Mouse (Mus musculus): Measurements from ENCODE around the gene Hist1h3g. TPM values are rescaled to one million over a fixed set of nuclear protein-coding genes. Genes with fewer than 3 reads are reported as not detected.
"Not testable (repeated sequence)": the region's sequence is repeated elsewhere in the genome, so short reads cannot be mapped to it uniquely, and the experiment has no call there.

Hist1h3g gene
- polyA plus RNA-seq, 1 experiment from 2014 or later = 5.4 TPM

DNA sequence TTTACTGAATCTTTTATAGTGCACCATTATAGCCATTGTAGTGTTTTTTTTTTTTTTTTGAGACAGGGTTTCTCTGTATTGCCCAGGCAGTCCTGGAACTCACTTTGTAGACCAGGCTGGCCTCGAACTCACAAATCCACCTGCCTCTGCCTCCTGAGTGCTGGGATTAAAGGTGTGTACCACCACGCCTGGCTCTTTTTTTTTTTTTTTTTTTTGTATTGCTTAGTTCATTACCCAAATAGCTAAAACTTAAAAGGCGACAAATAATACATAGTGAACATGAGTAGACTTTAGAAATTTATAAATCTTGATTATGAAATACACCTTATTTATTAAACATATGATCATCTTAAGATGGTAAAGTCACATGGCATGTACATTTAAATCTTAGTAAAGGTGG, 6.3 kb downstream of the Hist1h3g start:
- peaks cover 10% of the 10 kb centered on the region for H3K4me1 ChIP-seq
- no peak overlapping the region for H3K4me3 ChIP-seq
- H3K4me2 ChIP-seq = no peak overlapping the region
- 68% methylated on average over 3 of the region's 3 CpGs for WGBS
- H3K27ac ChIP-seq = no peak overlapping the region
- no peak for ATAC-seq (ENCODE audit: insufficient number of reproducible peaks, low FRiP score, low TSS enrichment, low read depth)
- H3K9me3 ChIP-seq = no peaks in the 10 kb centered on the region
- no peaks in the 10 kb centered on the region for H3K36me3 ChIP-seq
- H3K9ac ChIP-seq = no peak overlapping the region
- no peaks in the 10 kb centered on the region for H3K27me3 ChIP-seq

GRCm38 (mm10) chr13:23542225-23542980, 7.2 kb downstream of the Hist1h3g start:
- peak overlapping the region; percentile 56 for H3K4me2 ChIP-seq
- H3K36me3 ChIP-seq; H3K27me3 ChIP-seq; ATAC-seq (ENCODE audit: insufficient number of reproducible peaks, low FRiP score, low TSS enrichment, low read depth); H3K4me1 ChIP-seq; H3K9me3 ChIP-seq: not testable (repeated sequence)
- peak overlapping the region; percentile 87 for H3K27ac ChIP-seq
- WGBS = 12% methylated on average over 3 of the region's 3 CpGs
- peak overlapping the region; percentile 44 for H3K4me3 ChIP-seq
- peak overlapping the region; percentile 31 for H3K9ac ChIP-seq

GRCm38 (mm10) chr13:23542999-23543607, 7.9 kb downstream of the Hist1h3g start, which contains the start of gene Hist1h2bh:
Gene Hist1h2bh (minus strand): TSS chr13:23543392.
- not testable (repeated sequence) for H3K36me3 ChIP-seq, H3K4me1 ChIP-seq, H3K9me3 ChIP-seq, H3K27me3 ChIP-seq
- Histone ChIP-seq H3K4me2 (peak within 1 kb of the TSS; percentile 57), H3K4me3 (peak within 1 kb of the TSS; percentile 51), H3K9ac (peak within 1 kb of the TSS; percentile 37), H3K27ac (peak within 1 kb of the TSS; percentile 92)
- peak; percentile 95 for ATAC-seq (ENCODE audit: insufficient number of reproducible peaks, low FRiP score, low TSS enrichment, low read depth)
- WGBS = under 1% methylated on average over 39 of the region's 42 CpGs

DNA sequence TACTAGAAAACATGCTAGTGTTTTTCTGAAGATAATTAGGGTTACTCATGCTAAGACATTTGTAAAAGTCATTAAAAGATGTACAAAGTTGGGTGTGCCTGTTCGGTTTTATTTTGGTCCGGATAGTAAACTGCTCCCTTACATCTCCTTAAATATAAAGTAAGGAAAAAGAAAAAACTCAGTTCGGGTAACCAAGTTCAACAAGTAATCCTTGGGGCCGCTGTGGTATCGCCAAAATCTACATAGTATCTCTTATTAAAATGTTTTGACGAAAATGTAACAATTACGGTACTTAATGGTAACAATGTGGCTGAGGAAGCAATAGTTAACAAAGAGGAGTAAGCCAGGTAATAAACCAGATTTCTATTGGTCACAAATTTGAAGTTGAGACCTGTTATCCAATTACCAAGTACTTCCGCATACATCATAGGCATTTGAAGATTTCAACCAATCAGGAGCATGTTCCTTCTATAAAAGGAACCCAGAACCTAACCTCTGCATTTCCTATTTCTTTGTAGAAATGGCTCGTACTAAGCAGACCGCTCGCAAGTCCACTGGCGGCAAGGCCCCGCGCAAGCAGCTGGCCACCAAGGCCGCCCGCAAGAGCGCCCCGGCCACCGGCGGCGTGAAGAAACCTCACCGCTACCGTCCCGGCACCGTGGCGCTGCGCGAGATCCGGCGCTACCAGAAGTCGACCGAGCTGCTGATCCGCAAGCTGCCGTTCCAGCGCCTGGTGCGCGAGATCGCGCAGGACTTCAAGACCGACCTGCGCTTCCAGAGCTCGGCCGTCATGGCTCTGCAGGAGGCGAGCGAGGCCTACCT, 9.0 kb downstream of the Hist1h3g start, which contains the start of gene Hist1h3f:
Gene Hist1h3f, plus strand, starts transcription at position 88 of the 822 bp plus-strand sequence.
- peak; percentile 89 for ATAC-seq (ENCODE audit: insufficient number of reproducible peaks, low FRiP score, low TSS enrichment, low read depth)
- H3K4me2 ChIP-seq = peak within 1 kb of the TSS; percentile 57
- no peaks in the 10 kb centered on the region for H3K9me3 ChIP-seq
- H3K4me3 ChIP-seq = peak within 1 kb of the TSS; percentile 51
- peaks cover 4% of the 10 kb centered on the region; the same call in 1 of the 2 replicates for H3K4me1 ChIP-seq
- H3K27me3 ChIP-seq = no peaks in the 10 kb centered on the region
- peak within 1 kb of the TSS; percentile 92 for H3K27ac ChIP-seq
- under 1% methylated on average over 36 of the region's 45 CpGs for whole genome bisulfite sequencing
- no peaks in the 10 kb centered on the region for H3K36me3 ChIP-seq
- peak within 1 kb of the TSS; percentile 37 for H3K9ac ChIP-seq

- not testable (repeated sequence) for H3K9me3 ChIP-seq; H3K4me1 ChIP-seq; H3K27me3 ChIP-seq; H3K36me3 ChIP-seq; H3K9ac ChIP-seq; ATAC-seq (ENCODE audit: insufficient number of reproducible peaks, low FRiP score, low TSS enrichment, low read depth)
- H3K4me3 ChIP-seq = peak overlapping the region; percentile 51
- WGBS = under 1% methylated on average over 14 of the region's 14 CpGs
- H3K4me2 ChIP-seq = peak overlapping the region; percentile 57
- H3K27ac ChIP-seq = peak overlapping the region; percentile 92; the same call in 1 of the 2 replicates
Measured at GRCm38 (mm10) chr13:23544787-23545120, 9.5 kb downstream of the Hist1h3g start.

DNA sequence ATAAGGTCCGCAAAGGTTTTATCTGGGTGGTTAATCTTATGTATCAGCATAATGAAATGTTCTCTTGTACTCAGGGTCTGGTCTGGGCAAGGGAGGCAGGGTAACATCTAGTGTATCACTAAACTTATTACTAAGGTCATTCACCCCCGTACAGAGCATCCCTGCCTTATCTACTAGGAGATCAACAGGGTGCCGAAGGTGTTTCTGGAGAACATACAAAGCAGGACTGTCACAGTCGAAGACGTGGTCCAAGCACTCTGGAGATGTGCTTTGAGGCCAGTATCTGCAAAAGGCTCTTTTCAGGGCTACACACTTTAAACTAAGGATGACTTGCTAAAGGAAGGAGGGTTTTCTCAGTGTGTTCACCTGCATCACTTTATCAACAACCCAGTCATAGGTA, 11.5 kb downstream of the Hist1h3g start:
- 76% methylated on average over 5 of the region's 5 CpGs for WGBS
- Histone ChIP-seq H3K9me3 (no peaks in the 10 kb centered on the region), H3K27ac (no peak overlapping the region), H3K4me3 (no peak overlapping the region), H3K36me3 (no peaks in the 10 kb centered on the region), H3K4me2 (no peak overlapping the region), H3K9ac (no peak overlapping the region), H3K27me3 (no peaks in the 10 kb centered on the region), H3K4me1 (peaks cover 9% of the 10 kb centered on the region; the same call in 1 of the 2 replicates)
- ATAC-seq (ENCODE audit: insufficient number of reproducible peaks, low FRiP score, low TSS enrichment, low read depth) = no peak

GRCm38 (mm10) chr13:23550761-23551145, 15.5 kb downstream of the Hist1h3g start:
- peak overlapping the region; percentile 46 for H3K4me3 ChIP-seq
- H3K4me2 ChIP-seq = peak overlapping the region; percentile 62
- H3K27ac ChIP-seq = peak overlapping the region; percentile 92
- H3K27me3 ChIP-seq = no peaks in the 10 kb centered on the region
- peaks cover 20% of the 10 kb centered on the region for H3K4me1 ChIP-seq
- 0 out of 2 replicates have a peak overlapping the region, but pooled peaks have one; percentile 21 for H3K9ac ChIP-seq
- H3K36me3 ChIP-seq = no peaks in the 10 kb centered on the region
- H3K9me3 ChIP-seq = no peaks in the 10 kb centered on the region
- no peak for ATAC-seq (ENCODE audit: insufficient number of reproducible peaks, low FRiP score, low TSS enrichment, low read depth)
- 2% methylated on average over 3 of the region's 3 CpGs for WGBS

GRCm38 (mm10) chr13:23551146-23551834, 16.1 kb downstream of the Hist1h3g start, which contains the start of gene Hist1h4f:
Gene Hist1h4f (minus strand): TSS chr13:23551648.
- peak; percentile 80 for ATAC-seq (ENCODE audit: insufficient number of reproducible peaks, low FRiP score, low TSS enrichment, low read depth)
- H3K27ac ChIP-seq = peak within 1 kb of the TSS; percentile 92
- under 1% methylated on average over 47 of the region's 47 CpGs for whole genome bisulfite sequencing

GRCm38 (mm10) chr13:23551931-23552914, 17.0 kb downstream of the Hist1h3g start:
- Histone ChIP-seq H3K36me3 (no peaks in the 10 kb centered on the region), H3K4me3 (peak overlapping the region; percentile 46; the same call in 1 of the 2 replicates), H3K27ac (peak overlapping the region; percentile 92), H3K9ac (no peak overlapping the region), H3K4me1 (peaks cover 20% of the 10 kb centered on the region), H3K9me3 (no peaks in the 10 kb centered on the region), H3K27me3 (no peaks in the 10 kb centered on the region), H3K4me2 (peak overlapping the region; percentile 62)
- ATAC-seq (ENCODE audit: insufficient number of reproducible peaks, low FRiP score, low TSS enrichment, low read depth) = no peak
- 54% methylated on average over 8 of the region's 8 CpGs for WGBS

More at GRCm38 (mm10) chr13:23551146-23551834, 16.1 kb downstream of the Hist1h3g start, which contains the start of gene Hist1h4f:
- H3K9me3 ChIP-seq, H3K36me3 ChIP-seq, H3K27me3 ChIP-seq: not testable (repeated sequence)
- Histone ChIP-seq H3K4me2 (peak within 1 kb of the TSS; percentile 62), H3K4me1 (peaks cover 20% of the 10 kb centered on the region), H3K4me3 (peak within 1 kb of the TSS; percentile 46), H3K9ac (0 out of 2 replicates have a peak within 1 kb of the TSS, but pooled peaks have one; percentile 21)

DNA sequence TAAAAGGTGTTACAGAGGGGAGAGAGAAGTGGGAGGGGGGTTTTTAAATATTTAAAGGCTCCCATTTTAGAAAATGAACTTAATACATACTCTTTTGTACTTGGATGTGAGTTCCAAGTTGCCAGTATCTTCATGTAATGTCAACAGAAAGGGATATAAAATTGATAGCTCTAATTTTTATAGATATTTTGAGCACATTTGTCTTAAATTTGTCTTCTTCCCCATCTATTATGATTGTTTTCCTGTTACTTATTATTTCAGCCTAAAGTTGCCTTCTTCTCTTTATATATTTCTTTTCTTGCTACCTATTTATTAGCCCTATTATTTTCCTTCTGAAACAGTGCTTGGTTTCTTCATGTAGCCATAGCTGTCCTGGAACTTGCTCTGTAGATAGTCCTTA, 17.7 kb downstream of the Hist1h3g start, which contains the start of gene Hist1h1d:
Gene Hist1h1d, plus strand, starts transcription at position 301 of the 400 bp plus-strand sequence.
- H3K27me3 ChIP-seq = no peaks in the 10 kb centered on the region
- ATAC-seq (ENCODE audit: insufficient number of reproducible peaks, low FRiP score, low TSS enrichment, low read depth) = no peak
- no peak within 1 kb of the TSS for H3K9ac ChIP-seq
- H3K36me3 ChIP-seq = no peaks in the 10 kb centered on the region
- no peak within 1 kb of the TSS for H3K4me3 ChIP-seq
- H3K4me2 ChIP-seq = peak within 1 kb of the TSS; percentile 62
- H3K27ac ChIP-seq = peak within 1 kb of the TSS; percentile 97
- no peaks in the 10 kb centered on the region for H3K9me3 ChIP-seq
- H3K4me1 ChIP-seq = peaks cover 20% of the 10 kb centered on the region

Data from limb, embryonic 15.5 days (tissue).